Mouse (Mus musculus): ENCODE measurements around the gene Ralgps1. TPM values are rescaled to one million over a fixed set of nuclear protein-coding genes. Genes with fewer than 3 reads are reported as not detected.

The Ralgps1 gene
- total and polyA plus RNA-seq, 3 experiments: 0.89 to 2.6 TPM; not detected in 1

- Histone ChIP-seq H3K4me3 (ENCODE audit: control insufficient read depth in 1 of 2, insufficient read depth in 1 of 2, low read depth in 2 of 2, low read length in 2 of 2) (no peak overlapping the region), H3K27me3 (ENCODE audit: control insufficient read depth in 1 of 2, insufficient read depth in 2 of 2, low read length in 2 of 2) (no peaks in the 10 kb centered on the region), H3K9ac (ENCODE audit: control insufficient read depth, low read depth, low read length, poor library complexity, severe bottlenecking) (no peak overlapping the region), H3K4me1 (ENCODE audit: control insufficient read depth in 1 of 2, insufficient read depth in 2 of 2, low read length in 2 of 2) (no peaks in the 10 kb centered on the region), H3K79me2 (ENCODE audit: control insufficient read depth, insufficient read depth, low read length, poor library complexity) (no peaks in the 10 kb centered on the region), H3K36me3 (ENCODE audit: control insufficient read depth in 1 of 2, insufficient read depth in 2 of 2, low read length in 2 of 2) (no peaks in the 10 kb centered on the region), H3K9me3 (replicated peaks; ENCODE audit: insufficient read depth, low read length) (no peaks in the 10 kb centered on the region), H3K27ac (ENCODE audit: control insufficient read depth, low read depth, low read length) (no peak overlapping the region)
- no peak for TF ChIP-seq KAT2A (conservative IDR thresholded peaks at IDR 0.05; ENCODE audit: low read depth, low read length)
- no peak for TF ChIP-seq E2F4 (IDR thresholded peaks at IDR 0.05; ENCODE audit: borderline replicate concordance, low read depth, low read length)
- no peak for TF ChIP-seq ZNF384 (IDR thresholded peaks at IDR 0.05; ENCODE audit: low read depth, low read length)
- TF ChIP-seq ELF1 (IDR thresholded peaks at IDR 0.05; ENCODE audit: low read depth, low read length): no peak
- no peak for TF ChIP-seq SIN3A (IDR thresholded peaks at IDR 0.05; ENCODE audit: low read length)
- TF ChIP-seq UBTF (IDR thresholded peaks at IDR 0.05; ENCODE audit: borderline replicate concordance, insufficient read depth, low read depth, low read length): no peak
- TF ChIP-seq ZMIZ1 (IDR thresholded peaks at IDR 0.05; ENCODE audit: low read depth, low read length): no peak
- DNase-seq (ENCODE audit: low read depth, low spot score): no peak
Observed at GRCm38 (mm10) chr2:33321641-33322040, 49.6 kb downstream of the Ralgps1 start.

GRCm38 (mm10) chr2:33321031-33321430, 50.3 kb downstream of the Ralgps1 start:
- no peak for DNase-seq (ENCODE audit: low read depth, low spot score)
- no peaks in the 10 kb centered on the region for H3K4me1 ChIP-seq (ENCODE audit: control insufficient read depth in 1 of 2, insufficient read depth in 2 of 2, low read length in 2 of 2)
- no peak overlapping the region for H3K9ac ChIP-seq (ENCODE audit: control insufficient read depth, low read depth, low read length, poor library complexity, severe bottlenecking)
- no peak overlapping the region for H3K27ac ChIP-seq (ENCODE audit: control insufficient read depth, low read depth, low read length)
- no peaks in the 10 kb centered on the region for H3K36me3 ChIP-seq (ENCODE audit: control insufficient read depth in 1 of 2, insufficient read depth in 2 of 2, low read length in 2 of 2)
- TF ChIP-seq POLR2AphosphoS5 (IDR thresholded peaks at IDR 0.05; ENCODE audit: borderline replicate concordance, low read depth, low read length): no peak
- TF ChIP-seq NELFE (IDR thresholded peaks at IDR 0.05; ENCODE audit: low read depth, low read length): no peak
- no peak for TF ChIP-seq NRF1 (IDR thresholded peaks at IDR 0.05; ENCODE audit: insufficient read depth, low read depth, low read length, poor library complexity, severe bottlenecking)
- no peak for TF ChIP-seq HCFC1 (IDR thresholded peaks at IDR 0.05; ENCODE audit: low read depth, low read length)
- no peak overlapping the region for H3K4me3 ChIP-seq (ENCODE audit: control insufficient read depth in 1 of 2, insufficient read depth in 1 of 2, low read depth in 2 of 2, low read length in 2 of 2)
- no peaks in the 10 kb centered on the region for H3K9me3 ChIP-seq (replicated peaks; ENCODE audit: insufficient read depth, low read length)
- H3K79me2 ChIP-seq (ENCODE audit: control insufficient read depth, insufficient read depth, low read length, poor library complexity): no peaks in the 10 kb centered on the region
- no peaks in the 10 kb centered on the region for H3K27me3 ChIP-seq (ENCODE audit: control insufficient read depth in 1 of 2, insufficient read depth in 2 of 2, low read length in 2 of 2)

GRCm38 (mm10) chr2:33320568-33320967, 50.7 kb downstream of the Ralgps1 start:
- H3K9ac ChIP-seq (ENCODE audit: control insufficient read depth, low read depth, low read length, poor library complexity, severe bottlenecking): no peak overlapping the region
- no peak overlapping the region for H3K27ac ChIP-seq (ENCODE audit: control insufficient read depth, low read depth, low read length)
- H3K36me3 ChIP-seq (ENCODE audit: control insufficient read depth in 1 of 2, insufficient read depth in 2 of 2, low read length in 2 of 2): 0 out of 4 replicates have a peak, but pooled peaks cover 0 to under 1% of the 10 kb centered on the region in 2 experiments
- H3K4me1 ChIP-seq (ENCODE audit: control insufficient read depth in 1 of 2, insufficient read depth in 2 of 2, low read length in 2 of 2): no peaks in the 10 kb centered on the region
- no peaks in the 10 kb centered on the region for H3K79me2 ChIP-seq (ENCODE audit: control insufficient read depth, insufficient read depth, low read length, poor library complexity)
- no peaks in the 10 kb centered on the region for H3K9me3 ChIP-seq (replicated peaks; ENCODE audit: insufficient read depth, low read length)
- DNase-seq (ENCODE audit: low read depth, low spot score): no peak
- H3K4me3 ChIP-seq (ENCODE audit: control insufficient read depth in 1 of 2, insufficient read depth in 1 of 2, low read depth in 2 of 2, low read length in 2 of 2): no peak overlapping the region
- TF ChIP-seq ZC3H11A (IDR thresholded peaks at IDR 0.05; ENCODE audit: low read depth, low read length) (no peak), USF1 (IDR thresholded peaks at IDR 0.05; ENCODE audit: low read depth, low read length) (no peak), CHD1 (IDR thresholded peaks at IDR 0.05; ENCODE audit: low read depth, low read length) (no peak), NRF1 (IDR thresholded peaks at IDR 0.05; ENCODE audit: insufficient read depth, low read depth, low read length, poor library complexity, severe bottlenecking) (no peak), MXI1 (IDR thresholded peaks at IDR 0.05; ENCODE audit: low read depth, low read length) (no peak), UBTF (IDR thresholded peaks at IDR 0.05; ENCODE audit: borderline replicate concordance, insufficient read depth, low read depth, low read length) (no peak)
- no peaks in the 10 kb centered on the region for H3K27me3 ChIP-seq (ENCODE audit: control insufficient read depth in 1 of 2, insufficient read depth in 2 of 2, low read length in 2 of 2)

Data from MEL (cell line).